Mouse (Mus musculus) testis, adult 2 months (tissue): ENCODE measurements around the gene Kcng4.

Source experiments
- CTCF ChIP-seq: fragments of 200-500 bp; IDR thresholded peaks from 2 replicates; pipeline ENCODE4 v1.5.1; 2012; ENCODE audit warnings: low read depth, mild to moderate bottlenecking, inconsistent platforms, low read length, moderate library complexity; ENCODE audit not compliant: control insufficient read depth, insufficient read depth, insufficient replicate concordance
- POLR2A ChIP-seq: fragments of 200-500 bp; IDR thresholded peaks from 2 replicates; pipeline ENCODE4 v1.6.1; 2012; ENCODE audit warnings: low read depth, mild to moderate bottlenecking, inconsistent platforms, low read length, moderate library complexity; ENCODE audit not compliant: control insufficient read depth

DNA sequence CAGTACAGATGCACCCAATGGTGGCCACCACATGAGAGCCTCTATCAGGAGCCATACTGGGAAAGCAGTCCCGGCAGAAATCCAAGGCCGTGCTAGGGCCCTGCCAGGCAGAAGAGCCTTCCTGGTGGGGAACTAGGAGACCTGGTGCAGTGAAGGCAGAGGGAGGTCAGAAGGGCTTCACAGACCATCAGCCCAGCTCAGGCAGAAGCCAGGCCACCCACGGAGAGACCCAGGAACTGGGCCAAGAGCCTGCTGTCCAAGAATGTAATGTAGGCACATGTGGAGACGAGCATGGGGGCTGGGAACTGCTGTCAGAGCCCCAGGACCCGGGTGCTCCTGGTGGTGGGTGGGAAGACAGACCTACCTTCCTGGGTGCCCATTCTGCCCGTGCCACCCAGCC is 29.8 kb upstream of the Kcng4 start:
- TF ChIP-seq POLR2A (no peak), CTCF (no peak)
